Mouse (Mus musculus) small intestine, adult 2 months (tissue): ENCODE results near the gene Tbc1d8.

Experiments used
- CTCF ChIP-seq: fragments of 200-500 bp; IDR thresholded peaks from 2 replicates; pipeline ENCODE4 v1.5.1; 2012; ENCODE audit warnings: low read depth, mild to moderate bottlenecking, control low read depth, inconsistent platforms, low read length, moderate library complexity, mixed read lengths; ENCODE audit not compliant: insufficient replicate concordance, insufficient read length; ENCODE audit errors: extremely low read depth
- POLR2A ChIP-seq: fragments of 200-500 bp; IDR thresholded peaks from 2 replicates; pipeline ENCODE4 v1.6.1; 2012; ENCODE audit warnings: low read depth, mild to moderate bottlenecking, control low read depth, inconsistent platforms, low read length, moderate library complexity

DNA sequence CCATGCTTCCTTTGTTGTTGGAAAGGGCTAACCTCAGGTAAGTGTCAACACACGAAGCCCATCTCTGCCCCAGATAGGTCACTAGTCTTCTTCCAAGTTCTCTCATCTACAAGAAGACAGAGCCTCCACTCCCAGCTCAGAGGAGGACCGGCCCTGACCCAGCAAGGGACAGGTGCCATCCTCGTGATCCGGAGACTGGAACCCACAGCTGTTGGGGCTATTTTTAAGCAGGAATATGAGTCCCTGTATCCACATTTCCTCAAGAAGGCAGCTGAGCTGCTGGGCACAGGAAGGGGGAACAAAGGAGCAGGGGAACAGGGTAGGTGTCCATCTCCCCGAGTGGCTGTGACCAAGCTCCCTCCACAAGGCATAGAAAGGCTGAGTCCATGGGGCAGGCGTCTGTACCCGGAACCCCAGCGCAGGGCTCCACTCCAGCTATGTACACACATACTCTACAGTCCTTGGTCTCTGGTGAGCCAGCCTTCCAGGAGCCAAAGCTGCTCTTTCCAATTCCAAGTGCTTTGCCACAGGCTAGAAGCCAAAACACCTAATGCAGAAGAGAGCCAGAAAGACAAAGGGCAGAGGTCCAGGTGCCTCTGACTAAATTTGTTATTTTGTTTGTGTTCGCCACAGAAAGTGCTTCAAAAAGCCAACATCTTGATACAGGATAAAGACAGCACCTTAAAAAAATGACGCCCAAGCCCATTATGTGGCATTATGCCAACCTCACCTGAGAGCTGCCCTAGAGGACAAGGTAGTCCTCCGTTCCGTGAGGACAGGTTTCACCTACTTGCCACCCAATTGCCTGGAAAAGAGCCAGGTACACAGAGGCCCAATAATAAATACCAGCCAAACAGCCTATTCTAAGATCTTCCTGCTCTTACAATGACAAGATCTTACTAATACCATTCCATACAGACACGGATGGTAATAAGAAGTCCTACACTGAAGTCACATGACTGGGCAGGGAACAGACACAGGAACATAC, 20.4 kb downstream of the Tbc1d8 start:
- TF ChIP-seq CTCF (no peak), POLR2A (no peak)
